ENCODE assay signal across 22 mouse cellular contexts in genomic region chr13:34053673-34054282, GRCm38 (mm10). TPM values are rescaled to one million over a fixed set of nuclear protein-coding genes. Genes with fewer than 3 reads are reported as not detected.
DNase-seq lines count a peak whose midpoint lies in the region; ATAC-seq and TF ChIP-seq lines count a peak whose summit lies in the region.
"Had no signal": no experiment of that assay in that cellular context is flagged by ENCODE, and none has a peak within 500 bp of the region (broad histone marks: within the 10 kb centered on the region; RNA-seq: fewer than 3 reads in every experiment).

No protein-coding gene starts in this region.

- peaks cover 11% of the 10 kb centered on the region for H3K4me1 ChIP-seq in kidney, embryonic 16.5 days (ENCODE audit: insufficient read depth, low read length)
- H3K4me1 ChIP-seq in lung, postnatal 0 days (ENCODE audit: insufficient read depth, low read depth, low read length): no peaks in the 10 kb centered on the region
- H3K4me1 ChIP-seq: limb, embryonic 13.5 days; midbrain, embryonic 15.5 days had no signal

- peak overlapping the region; percentile 25; the same call in 1 of the 2 replicates for H3K27ac ChIP-seq in kidney, embryonic 16.5 days (ENCODE audit: low read length)
- peak overlapping the region; percentile 64 for H3K27ac ChIP-seq in lung, postnatal 0 days (ENCODE audit: low read length)
- H3K27ac ChIP-seq: gastrocnemius, adult 2 months; hindbrain, embryonic 14.5 days; limb, embryonic 13.5 days; midbrain, embryonic 15.5 days had no signal

- H3K4me3 ChIP-seq in kidney, embryonic 16.5 days (ENCODE audit: low read length): no peak overlapping the region
- no peak overlapping the region for H3K4me3 ChIP-seq in lung, postnatal 0 days (ENCODE audit: low read depth, low read length)
- H3K4me3 ChIP-seq: gastrocnemius, adult 2 months; limb, embryonic 13.5 days; midbrain, embryonic 15.5 days; myocyte had no signal

- TF ChIP-seq CTCF in lung, postnatal 0 days (IDR thresholded peaks at IDR 0.05): no peak

- H3K9ac ChIP-seq in kidney, embryonic 16.5 days (replicated peaks; ENCODE audit: low read length): no peak overlapping the region
- H3K9ac ChIP-seq in lung, postnatal 0 days (replicated peaks; ENCODE audit: low read depth): no peak overlapping the region
- H3K9ac ChIP-seq: hindbrain, embryonic 14.5 days; limb, embryonic 13.5 days; midbrain, embryonic 15.5 days had no signal

- H3K36me3 ChIP-seq in kidney, embryonic 16.5 days (ENCODE audit: insufficient read depth, low read length): peaks cover 10% of the 10 kb centered on the region
- peaks cover 4% of the 10 kb centered on the region; the same call in 1 of the 2 replicates for H3K36me3 ChIP-seq in lung, postnatal 0 days (ENCODE audit: insufficient read depth, low read length)

- 69% methylated on average over 13 of the region's 13 CpGs for WGBS in kidney, embryonic 16.5 days
- WGBS in lung, postnatal 0 days: 51% methylated on average over 13 of the region's 13 CpGs

- TF ChIP-seq EP300 in lung, postnatal 0 days (IDR thresholded peaks at IDR 0.05): no peak

- no peak overlapping the region for H3K4me2 ChIP-seq in kidney, embryonic 16.5 days (replicated peaks; ENCODE audit: low read depth, low read length)
- H3K4me2 ChIP-seq in lung, postnatal 0 days (replicated peaks; ENCODE audit: low read depth, low read length): no peak overlapping the region
- H3K4me2 ChIP-seq: hindbrain, embryonic 14.5 days; limb, embryonic 13.5 days; midbrain, embryonic 15.5 days had no signal

- peak; percentile 30 for DNase-seq in adrenal gland, postnatal 14 days
- no peak for DNase-seq in adrenal gland, postnatal 25 days
- DNase-seq in kidney, postnatal 14 days: no peak
- DNase-seq in lung, postnatal 0 days (ENCODE audit: low spot score): peak; percentile 46
- DNase-seq in lung, postnatal 10 days: no peak
- DNase-seq in layer of hippocampus, adult 11-12 months (ENCODE audit: low spot score): no peak
- DNase-seq: cerebellum, adult 8-10 months; cerebellum, postnatal 36 days; embryo, embryonic 11 days; gastrocnemius, adult 2 months; heart, postnatal 4 days; kidney, postnatal 10 days; lung, postnatal 36 days had no signal

- no peaks in the 10 kb centered on the region for H3K27me3 ChIP-seq in kidney, embryonic 16.5 days (ENCODE audit: insufficient read depth, low read length)
- no peaks in the 10 kb centered on the region for H3K27me3 ChIP-seq in lung, postnatal 0 days (replicated peaks; ENCODE audit: insufficient read depth, low read length)
- H3K27me3 ChIP-seq: limb, embryonic 13.5 days; midbrain, embryonic 15.5 days had no signal

- H3K9me3 ChIP-seq in kidney, embryonic 16.5 days (ENCODE audit: low read length): no peaks in the 10 kb centered on the region
- H3K9me3 ChIP-seq in lung, postnatal 0 days (ENCODE audit: low read length): no peaks in the 10 kb centered on the region
- H3K9me3 ChIP-seq: limb, embryonic 13.5 days; midbrain, embryonic 15.5 days had no signal

- peak; percentile 39; the same call in 1 of the 2 replicates for ATAC-seq in kidney, embryonic 16.5 days (ENCODE audit: low FRiP score, low TSS enrichment)
- ATAC-seq in lung, postnatal 0 days: peak; percentile 76
- ATAC-seq in megakaryocyte-erythroid progenitor cell, adult 5-6 weeks (replicated peaks; ENCODE audit: low FRiP score, low TSS enrichment, poor library complexity, severe bottlenecking): 0 out of 2 replicates have a peak, but pooled peaks have one; percentile 14
- ATAC-seq: activated CD4-positive, CD25-positive, alpha-beta regulatory T cell, adult 4 months; forebrain, embryonic 14.5 days; inflammation-experienced regulatory T-cells, adult 6 months; midbrain, embryonic 15.5 days had no signal

RNA-seq across cellular contexts. Expression of gene Bphl, which starts 16.4 kb away (rescaled TPM):
- total RNA-seq in adrenal gland, postnatal 14 days (2021): 57.7 and 79.8 TPM in 2 replicates
- 89.9 and 96.6 TPM in 2 replicates for total RNA-seq in adrenal gland, postnatal 25 days (2021)
- 83.0 and 95.2 TPM in 2 replicates for polyA plus RNA-seq in kidney, embryonic 16.5 days (2015; fragmentation: Nextera tagmentation; extraction: Ambion mirVana)
- polyA plus RNA-seq in lung, postnatal 0 days (2015; fragmentation: Nextera tagmentation; extraction: Ambion mirVana): 55.3 and 70.4 TPM in 2 replicates
- 15.3 and 33.4 TPM in 2 replicates for total RNA-seq in megakaryocyte-erythroid progenitor cell, adult 5-6 weeks (2014; fragmentation: Nextera tagmentation)
- 16.5 and 27.3 TPM in 2 replicates for total RNA-seq in megakaryocyte-erythroid progenitor cell, adult 5-6 weeks (2017)

RNA-seq across cellular contexts. Expression of gene Tubb2a, which starts 24.0 kb away (rescaled TPM):
- total RNA-seq in adrenal gland, postnatal 14 days (2021): 46.1 and 59.9 TPM in 2 replicates
- 17.8 and 23.2 TPM in 2 replicates for total RNA-seq in adrenal gland, postnatal 25 days (2021)
- 143 and 150 TPM in 2 replicates for polyA plus RNA-seq in kidney, embryonic 16.5 days (2015; fragmentation: Nextera tagmentation; extraction: Ambion mirVana)
- 152 and 167 TPM in 2 replicates for polyA plus RNA-seq in lung, postnatal 0 days (2015; fragmentation: Nextera tagmentation; extraction: Ambion mirVana)
- total RNA-seq in megakaryocyte-erythroid progenitor cell, adult 5-6 weeks (2014; fragmentation: Nextera tagmentation): 18.2 and 19.1 TPM in 2 replicates
- 19.0 and 21.9 TPM in 2 replicates for total RNA-seq in megakaryocyte-erythroid progenitor cell, adult 5-6 weeks (2017)

RNA-seq across cellular contexts. Expression of gene Serpinb6a, which starts 51.2 kb away (rescaled TPM):
- 214 and 236 TPM in 2 replicates for total RNA-seq in adrenal gland, postnatal 14 days (2021)
- total RNA-seq in adrenal gland, postnatal 25 days (2021): 497 and 541 TPM in 2 replicates
- polyA plus RNA-seq in kidney, embryonic 16.5 days (2015; fragmentation: Nextera tagmentation; extraction: Ambion mirVana): 66.7 and 72.8 TPM in 2 replicates
- polyA plus RNA-seq in lung, postnatal 0 days (2015; fragmentation: Nextera tagmentation; extraction: Ambion mirVana): 94.5 and 94.8 TPM in 2 replicates
- 9.4 and 14.2 TPM in 2 replicates for total RNA-seq in megakaryocyte-erythroid progenitor cell, adult 5-6 weeks (2014; fragmentation: Nextera tagmentation)
- total RNA-seq in megakaryocyte-erythroid progenitor cell, adult 5-6 weeks (2017): 8.6 and 12.5 TPM in 2 replicates

RNA-seq across cellular contexts. Expression of gene Ripk1, which starts 51.6 kb away (rescaled TPM):
- 29.5 and 31.4 TPM in 2 replicates for total RNA-seq in adrenal gland, postnatal 14 days (2021)
- 35.0 and 35.3 TPM in 2 replicates for total RNA-seq in adrenal gland, postnatal 25 days (2021)
- 18.0 and 19.4 TPM in 2 replicates for polyA plus RNA-seq in kidney, embryonic 16.5 days (2015; fragmentation: Nextera tagmentation; extraction: Ambion mirVana)
- polyA plus RNA-seq in lung, postnatal 0 days (2015; fragmentation: Nextera tagmentation; extraction: Ambion mirVana): 17.7 and 21.2 TPM in 2 replicates
- total RNA-seq in megakaryocyte-erythroid progenitor cell, adult 5-6 weeks (2014; fragmentation: Nextera tagmentation): 18.8 and 24.6 TPM in 2 replicates
- 36.3 and 36.9 TPM in 2 replicates for total RNA-seq in megakaryocyte-erythroid progenitor cell, adult 5-6 weeks (2017)

Comparison
In these comparisons a context has a peak if more than half of its experiments do, and no peak if none do; other contexts are left out.
1. DNase-seq: peak in adrenal gland, postnatal 14 days (single experiment) and lung, postnatal 0 days (single experiment); none in adrenal gland, postnatal 25 days (single experiment), kidney, postnatal 14 days (single experiment), lung, postnatal 10 days (single experiment) and layer of hippocampus, adult 11-12 months (single experiment).
2. ATAC-seq: peak in every context shown above with its lines; median percentile 76 in lung, postnatal 0 days; 39 in kidney, embryonic 16.5 days; 14 in megakaryocyte-erythroid progenitor cell, adult 5-6 weeks.
3. RNA of gene Serpinb6a, which starts 51.2 kb away (total RNA-seq): 497 to 541 TPM in adrenal gland, postnatal 25 days and 214 to 236 TPM in adrenal gland, postnatal 14 days; 8.6 to 14.2 TPM in megakaryocyte-erythroid progenitor cell, adult 5-6 weeks; every median in the first group is over 10 times any median in the second.